Mouse (Mus musculus) limb, embryonic 10.5 days (tissue): ENCODE data around the gene Lmo7. TPM values are rescaled to one million over a fixed set of nuclear protein-coding genes. Genes with fewer than 3 reads are reported as not detected.

Experiments used
- DNase-seq: peaks from one replicate; pipeline ENCODE4 v3.0.0-alpha.2; 2017; ENCODE audit warnings: low spot score
- H3K27ac ChIP-seq: fragments of 300-500 bp; sonication (generic); 2 replicates; pipeline ENCODE4 v1.5.1; 2016; ENCODE audit warnings: mild to moderate bottlenecking
- H3K27me3 ChIP-seq: fragments of 300-500 bp; sonication (generic); 2 replicates; pipeline ENCODE4 v1.6.1; 2016; ENCODE audit warnings: low read depth, mild to moderate bottlenecking; ENCODE audit not compliant: poor library complexity, severe bottlenecking
- H3K36me3 ChIP-seq: fragments of 300-500 bp; sonication (generic); 2 replicates; pipeline ENCODE4 v1.6.1; 2016; ENCODE audit warnings: mild to moderate bottlenecking, moderate library complexity
- H3K4me1 ChIP-seq: fragments of 300-500 bp; sonication (generic); 2 replicates; pipeline ENCODE4 v1.6.1; 2016
- H3K4me3 ChIP-seq: fragments of 300-500 bp; sonication (generic); 2 replicates; pipeline ENCODE4 v1.5.1; 2016; ENCODE audit warnings: mild to moderate bottlenecking, moderate library complexity
- H3K9me3 ChIP-seq: fragments of 300-500 bp; sonication (generic); replicated peaks from 2 replicates; pipeline ENCODE4 v1.6.1; 2016; ENCODE audit warnings: mild to moderate bottlenecking
- WGBS: fragments of 180-500 bp; shearing (Covaris S2); methylation state at CpG from one replicate; pipeline ENCODE4 v1.1.7; 2016; 5-methylcytosine and 5-hydroxymethylcytosine counted together
- polyA plus RNA-seq: library from polyadenylated mRNA; unstranded; fragments of >200 nt; fragmentation: Nextera tagmentation; extraction: Ambion mirVana; gene quantifications from 2 replicates; pipeline ENCODE4 v1.2.1, GENCODE M21; 2016

Lmo7 gene
- polyA plus RNA-seq, 1 experiment from 2014 or later: 4.8 TPM

- Histone ChIP-seq H3K4me1 (no peaks in the 10 kb centered on the region), H3K27me3 (no peaks in the 10 kb centered on the region), H3K27ac (no peak overlapping the region), H3K36me3 (no peaks in the 10 kb centered on the region), H3K4me3 (no peak overlapping the region), H3K9me3 (no peaks in the 10 kb centered on the region)
- DNase-seq: no peak
- 58% methylated on average over 4 of the region's 4 CpGs for WGBS
Measured at GRCm38 (mm10) chr14:101755425-101755824, 25.7 kb downstream of the Lmo7 start.

- no peaks in the 10 kb centered on the region for H3K4me1 ChIP-seq
- DNase-seq: no peak
- no peak overlapping the region for H3K4me3 ChIP-seq
- H3K27me3 ChIP-seq: no peaks in the 10 kb centered on the region
- 71% methylated on average over 1 of the region's 1 CpGs for WGBS
- no peaks in the 10 kb centered on the region for H3K36me3 ChIP-seq
- no peaks in the 10 kb centered on the region for H3K9me3 ChIP-seq
- no peak overlapping the region for H3K27ac ChIP-seq
Measured at GRCm38 (mm10) chr14:101762267-101762666, 32.5 kb downstream of the Lmo7 start.

GRCm38 (mm10) chr14:101763762-101764295, 34.1 kb downstream of the Lmo7 start:
- H3K36me3 ChIP-seq: no peaks in the 10 kb centered on the region
- H3K27me3 ChIP-seq: no peaks in the 10 kb centered on the region
- DNase-seq: no peak
- no peak overlapping the region for H3K4me3 ChIP-seq
- H3K4me1 ChIP-seq: no peaks in the 10 kb centered on the region
- H3K27ac ChIP-seq: no peak overlapping the region
- no peaks in the 10 kb centered on the region for H3K9me3 ChIP-seq
- WGBS: 30% methylated on average over 3 of the region's 3 CpGs

DNA sequence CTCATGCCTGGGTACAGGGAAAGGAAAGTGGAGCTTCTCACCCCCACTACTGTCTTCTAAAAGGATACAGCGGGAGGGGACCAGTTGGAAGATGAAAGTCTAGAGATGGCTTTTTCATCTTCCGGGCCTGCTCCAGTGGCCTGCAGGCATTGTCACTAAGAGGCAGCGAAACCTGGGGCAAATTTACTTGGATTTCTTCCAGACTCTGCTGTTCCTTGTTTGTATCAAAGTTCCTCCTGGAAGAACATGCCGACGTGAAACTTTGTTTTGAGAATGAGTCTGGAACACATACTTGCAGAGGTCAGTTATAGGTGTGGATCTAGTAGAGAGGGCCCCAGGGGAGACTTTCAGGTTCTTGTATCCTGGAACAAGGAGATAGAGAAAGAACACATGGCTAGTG, 41.6 kb downstream of the Lmo7 start:
- H3K4me1 ChIP-seq: no peaks in the 10 kb centered on the region
- H3K27me3 ChIP-seq: no peaks in the 10 kb centered on the region
- H3K36me3 ChIP-seq: no peaks in the 10 kb centered on the region
- no peak overlapping the region for H3K27ac ChIP-seq
- H3K9me3 ChIP-seq: no peaks in the 10 kb centered on the region
- no peak for DNase-seq
- no peak overlapping the region for H3K4me3 ChIP-seq
- WGBS: 91% methylated on average over 5 of the region's 5 CpGs

- DNase-seq: no peak
- H3K4me3 ChIP-seq: no peak overlapping the region
- no peaks in the 10 kb centered on the region for H3K27me3 ChIP-seq
- WGBS: 94% methylated on average over 6 of the region's 6 CpGs
- H3K4me1 ChIP-seq: no peaks in the 10 kb centered on the region
- H3K27ac ChIP-seq: no peak overlapping the region
- H3K9me3 ChIP-seq: no peaks in the 10 kb centered on the region
- no peaks in the 10 kb centered on the region for H3K36me3 ChIP-seq
Measured at GRCm38 (mm10) chr14:101771756-101772155, 42.0 kb downstream of the Lmo7 start.

DNA sequence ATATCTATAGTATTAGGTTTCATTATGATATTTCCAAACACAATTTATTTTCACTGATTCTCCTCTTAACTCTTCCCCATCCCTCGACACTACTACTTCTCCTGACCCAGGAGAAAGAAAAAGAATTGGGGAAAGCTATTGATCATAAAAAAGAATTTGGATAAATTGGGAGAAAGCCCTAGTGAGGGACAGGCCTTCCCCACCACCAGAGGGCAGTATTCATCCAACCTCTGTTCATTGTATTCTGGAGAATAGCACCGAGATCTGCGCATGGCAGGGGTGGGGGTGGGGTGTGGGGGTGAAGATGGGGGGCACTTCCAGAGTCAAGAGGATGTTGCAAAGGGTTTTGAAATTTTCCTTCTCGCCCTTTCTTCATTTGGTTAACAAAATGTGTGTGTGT, 44.9 kb downstream of the Lmo7 start:
- no peaks in the 10 kb centered on the region for H3K27me3 ChIP-seq
- H3K9me3 ChIP-seq: no peaks in the 10 kb centered on the region
- WGBS: 62% methylated on average over 4 of the region's 4 CpGs
- no peak overlapping the region for H3K27ac ChIP-seq
- no peak overlapping the region for H3K4me3 ChIP-seq
- no peaks in the 10 kb centered on the region for H3K36me3 ChIP-seq
- no peak for DNase-seq
- H3K4me1 ChIP-seq: no peaks in the 10 kb centered on the region

- no peaks in the 10 kb centered on the region for H3K27me3 ChIP-seq
- WGBS: 24% methylated on average over 4 of the region's 4 CpGs
- no peak for DNase-seq
Measured at GRCm38 (mm10) chr14:101776296-101777128, 46.8 kb downstream of the Lmo7 start.

DNA sequence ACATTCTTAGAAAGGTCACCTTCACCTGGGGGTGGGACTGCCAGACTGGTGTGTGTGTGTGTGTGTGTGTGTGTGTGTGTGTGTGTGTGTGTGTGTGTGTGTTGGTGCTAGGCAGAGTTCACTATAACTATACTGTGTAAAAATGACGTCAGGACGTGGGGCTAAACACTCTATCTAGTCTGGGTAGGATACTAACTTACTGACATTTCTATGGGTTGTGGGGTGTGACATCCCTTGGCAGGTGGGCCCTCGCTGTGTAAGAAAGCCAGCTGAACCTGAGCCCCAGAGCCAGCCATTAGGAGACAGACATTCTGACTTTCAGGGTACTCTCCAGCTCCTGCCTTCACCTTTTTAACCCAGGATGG, 47.4 kb downstream of the Lmo7 start:
- Histone ChIP-seq H3K27me3 (no peaks in the 10 kb centered on the region), H3K9me3 (no peaks in the 10 kb centered on the region), H3K27ac (no peak overlapping the region), H3K4me3 (no peak overlapping the region), H3K36me3 (no peaks in the 10 kb centered on the region), H3K4me1 (no peaks in the 10 kb centered on the region)
- WGBS: 32% methylated on average over 3 of the region's 3 CpGs
- DNase-seq: no peak

More at GRCm38 (mm10) chr14:101776296-101777128, 46.8 kb downstream of the Lmo7 start:
- no peaks in the 10 kb centered on the region for H3K9me3 ChIP-seq
- no peaks in the 10 kb centered on the region for H3K4me1 ChIP-seq
- H3K4me3 ChIP-seq: no peak overlapping the region
- no peaks in the 10 kb centered on the region for H3K36me3 ChIP-seq
- H3K27ac ChIP-seq: no peak overlapping the region

- H3K36me3 ChIP-seq: no peaks in the 10 kb centered on the region
- WGBS: 92% methylated on average over 3 of the region's 3 CpGs
- DNase-seq: no peak
- no peak overlapping the region for H3K4me3 ChIP-seq
- H3K27ac ChIP-seq: no peak overlapping the region
- no peaks in the 10 kb centered on the region for H3K27me3 ChIP-seq
- H3K9me3 ChIP-seq: no peaks in the 10 kb centered on the region
- no peaks in the 10 kb centered on the region for H3K4me1 ChIP-seq
Measured at GRCm38 (mm10) chr14:101778426-101778825, 48.7 kb downstream of the Lmo7 start.

DNA sequence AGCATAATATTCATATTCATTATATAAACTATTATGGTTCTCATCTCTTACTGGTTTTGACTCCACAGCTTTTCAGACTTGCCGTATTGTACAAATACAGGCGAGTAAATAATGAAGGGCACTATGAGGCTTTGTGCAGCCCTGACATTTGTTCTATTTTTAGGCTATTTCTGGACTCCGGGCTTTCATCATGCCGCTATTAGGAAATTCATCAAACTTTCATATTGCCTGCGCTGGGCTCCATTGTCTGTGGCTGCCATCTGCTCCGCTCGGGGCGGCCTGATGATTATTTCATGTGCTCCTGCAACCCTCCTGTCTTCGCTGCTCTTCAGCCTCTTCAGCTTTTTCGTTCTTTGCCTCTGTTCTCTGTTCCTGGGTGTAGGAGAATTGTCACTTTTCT, 50.3 kb downstream of the Lmo7 start:
- WGBS: 94% methylated on average over 10 of the region's 10 CpGs
- no peak for DNase-seq
- H3K9me3 ChIP-seq: no peaks in the 10 kb centered on the region

DNA sequence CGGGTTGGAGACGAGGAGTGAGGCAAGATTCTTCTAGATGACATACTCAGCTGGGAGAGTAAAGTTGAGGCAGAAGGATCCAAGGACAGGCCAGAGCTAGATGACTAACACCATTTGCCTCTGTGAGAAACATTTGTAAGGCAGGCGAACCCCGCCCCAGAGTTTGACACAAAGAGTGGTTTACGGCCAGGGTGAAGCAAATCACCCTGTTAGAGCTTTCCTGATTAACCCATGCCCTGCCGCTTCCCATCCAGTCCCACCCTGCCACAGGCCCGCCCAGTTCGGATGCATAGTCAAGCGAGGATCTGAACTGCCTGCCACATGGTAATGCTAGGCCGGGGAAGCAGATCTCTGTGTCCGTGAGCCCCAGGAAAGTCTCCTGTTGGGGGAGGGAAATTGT, 51.5 kb downstream of the Lmo7 start:
- Histone ChIP-seq H3K36me3 (no peaks in the 10 kb centered on the region), H3K27me3 (no peaks in the 10 kb centered on the region), H3K4me1 (no peaks in the 10 kb centered on the region), H3K9me3 (no peaks in the 10 kb centered on the region), H3K27ac (no peak overlapping the region), H3K4me3 (no peak overlapping the region)
- DNase-seq: no peak
- WGBS: 58% methylated on average over 11 of the region's 11 CpGs

More for the DNA sequence above, 50.3 kb downstream of the Lmo7 start:
- no peaks in the 10 kb centered on the region for H3K4me1 ChIP-seq
- no peak overlapping the region for H3K4me3 ChIP-seq
- H3K27ac ChIP-seq: no peak overlapping the region
- H3K27me3 ChIP-seq: no peaks in the 10 kb centered on the region
- H3K36me3 ChIP-seq: no peaks in the 10 kb centered on the region

GRCm38 (mm10) chr14:101781943-101782510, 52.3 kb downstream of the Lmo7 start:
- no peaks in the 10 kb centered on the region for H3K9me3 ChIP-seq
- no peak overlapping the region for H3K4me3 ChIP-seq
- H3K36me3 ChIP-seq: no peaks in the 10 kb centered on the region
- WGBS: 39% methylated on average over 3 of the region's 3 CpGs
- no peaks in the 10 kb centered on the region for H3K27me3 ChIP-seq
- no peaks in the 10 kb centered on the region for H3K4me1 ChIP-seq
- no peak for DNase-seq
- H3K27ac ChIP-seq: no peak overlapping the region

DNA sequence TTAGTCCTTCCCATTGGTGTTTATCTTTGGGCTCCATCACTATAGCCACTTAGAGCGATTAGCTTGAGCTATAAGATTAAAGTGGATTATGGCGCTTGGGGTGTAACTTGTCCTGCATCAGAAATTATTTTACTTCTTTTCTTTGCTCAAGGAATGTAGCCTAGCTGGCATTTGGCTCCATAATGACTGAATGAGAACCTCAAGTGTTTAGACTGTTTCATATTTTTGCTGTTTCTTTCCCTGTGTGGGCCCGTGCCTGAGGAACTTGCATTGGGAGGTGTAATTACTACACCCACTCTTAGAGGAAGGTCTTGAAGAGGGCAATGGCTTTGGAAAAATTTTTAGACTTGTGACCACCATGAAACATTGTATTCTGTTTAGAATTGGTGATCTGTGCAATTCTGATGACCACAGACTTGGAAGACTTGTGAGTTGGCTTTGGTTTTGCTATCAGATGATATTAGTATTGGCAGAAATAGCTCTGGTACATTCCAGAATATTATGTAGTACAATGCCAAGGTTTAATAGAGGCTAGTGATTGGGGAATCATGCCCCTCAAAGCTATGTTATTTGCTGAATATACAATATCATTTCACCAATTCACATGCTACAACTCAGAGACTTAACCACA, 54.7 kb downstream of the Lmo7 start:
- Histone ChIP-seq H3K27ac (no peak overlapping the region), H3K36me3 (no peaks in the 10 kb centered on the region), H3K4me1 (no peaks in the 10 kb centered on the region), H3K9me3 (no peaks in the 10 kb centered on the region), H3K4me3 (no peak overlapping the region), H3K27me3 (no peaks in the 10 kb centered on the region)
- no peak for DNase-seq
- 95% methylated on average over 3 of the region's 3 CpGs for WGBS
